Comparison of ENCODE assay signal across 17 mouse cellular contexts in the genomic region with DNA sequence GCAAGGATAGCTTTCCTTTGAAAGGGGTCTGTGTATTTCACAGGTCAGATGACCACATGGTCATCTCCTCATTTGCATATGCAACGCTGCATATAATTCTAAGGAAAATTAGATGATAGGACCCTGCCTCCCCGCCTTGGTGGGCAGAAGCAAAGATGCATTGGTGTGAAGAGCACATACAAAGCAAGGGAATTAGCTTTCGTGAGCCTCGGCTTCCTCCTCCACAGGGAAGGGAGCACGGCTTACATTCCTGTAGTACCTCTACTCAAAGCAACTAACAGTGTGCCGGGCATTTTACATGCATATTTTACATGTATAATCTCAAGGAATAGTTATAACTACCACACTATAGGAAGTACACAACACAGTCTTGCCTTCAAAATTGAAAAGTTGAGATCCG.
"Had no signal": no experiment of that assay in that cellular context is flagged by ENCODE, and none has a peak within 500 bp of the region (broad histone marks: within the 10 kb centered on the region; RNA-seq: fewer than 3 reads in every experiment).

No protein-coding gene starts in this region.

- H3K27me3 ChIP-seq: lung, embryonic 15.5 days; megakaryocyte, embryonic 14.5 days; midbrain, embryonic 12.5 days; midbrain, embryonic 15.5 days; neural tube, embryonic 12.5 days; stomach, embryonic 15.5 days had no signal

- DNase-seq: liver, postnatal 0 days; lung, adult 2 months; lung, postnatal 14 days; lung, postnatal 36 days; right cerebral cortex, postnatal 14 days; thymus, adult 2 months; thymus, postnatal 25 days; thymus, postnatal 4 days had no signal

- H3K36me3 ChIP-seq: lung, embryonic 15.5 days; midbrain, embryonic 12.5 days; midbrain, embryonic 15.5 days; neural tube, embryonic 12.5 days; stomach, embryonic 15.5 days had no signal

- H3K4me3 ChIP-seq: lung, embryonic 15.5 days; megakaryocyte, embryonic 14.5 days; midbrain, embryonic 12.5 days; midbrain, embryonic 15.5 days; neural tube, embryonic 12.5 days; stomach, embryonic 15.5 days had no signal

- H3K9ac ChIP-seq: liver, postnatal 0 days; lung, embryonic 15.5 days; midbrain, embryonic 12.5 days; midbrain, embryonic 15.5 days; neural tube, embryonic 12.5 days; stomach, embryonic 15.5 days had no signal

- H3K4me2 ChIP-seq: lung, embryonic 15.5 days; midbrain, embryonic 12.5 days; midbrain, embryonic 15.5 days; neural tube, embryonic 12.5 days; stomach, embryonic 15.5 days had no signal

- H3K9me3 ChIP-seq: lung, embryonic 15.5 days; megakaryocyte, embryonic 14.5 days; midbrain, embryonic 12.5 days; midbrain, embryonic 15.5 days; neural tube, embryonic 12.5 days; stomach, embryonic 15.5 days had no signal

- H3K27ac ChIP-seq: lung, embryonic 15.5 days; macrophage; midbrain, embryonic 12.5 days; midbrain, embryonic 15.5 days; neural tube, embryonic 12.5 days; stomach, embryonic 15.5 days; stomach, postnatal 0 days had no signal

- ATAC-seq: liver, postnatal 0 days; lung, postnatal 0 days; midbrain, embryonic 15.5 days had no signal
